Mouse (Mus musculus) lung, adult 2 months (tissue): Measurements from ENCODE around the gene Drc1. TPM values are rescaled to one million over a fixed set of nuclear protein-coding genes. Genes with fewer than 3 reads are reported as not detected.
A peak's percentile ranks its signal among the peaks of the same experiment; 100 is the strongest.

ENCODE experiments used
- DNase-seq: peaks from one replicate; pipeline ENCODE4 v3.0.0; 2022
- H3K4me1 ChIP-seq: fragments of 200-500 bp; 2 replicates; pipeline ENCODE4 v1.6.1; 2011; ENCODE audit warnings: low read length; ENCODE audit not compliant: control insufficient read depth, insufficient read depth
- H3K4me3 ChIP-seq: fragments of 200-500 bp; replicated peaks from 2 replicates; pipeline ENCODE3; 2011; ENCODE audit warnings: low read depth, mild to moderate bottlenecking, control low read depth, low read length; ENCODE audit errors: extremely low read depth
- CTCF ChIP-seq: fragments of 200-500 bp; IDR thresholded peaks from 2 replicates; pipeline ENCODE4 v1.5.1; 2011; ENCODE audit warnings: mild to moderate bottlenecking, low read length, control low read depth; ENCODE audit not compliant: insufficient read depth
- POLR2A ChIP-seq: fragments of 200-500 bp; IDR thresholded peaks from 2 replicates; pipeline ENCODE4 v1.6.1; 2011; ENCODE audit warnings: low read depth, mild to moderate bottlenecking, control low read depth, low read length, borderline replicate concordance; ENCODE audit errors: extremely low read depth
- WGBS: fragments of 180-500 bp; shearing (Covaris S2); methylation state at CpG from one replicate; pipeline ENCODE4 v1.1.7; 2018; 5-methylcytosine and 5-hydroxymethylcytosine counted together
- polyA plus RNA-seq: library from polyadenylated mRNA; depleted of rRNA; stranded (reverse); fragments of >200 nt; gene quantifications from 2 replicates; pipeline ENCODE4 v1.2.3, GENCODE M21; 2012

Drc1 gene
- polyA plus RNA-seq, 1 experiment, result 3.1 TPM

GRCm38 (mm10) chr5:30355559-30356159, 74.5 kb downstream of the Drc1 start:
- DNase-seq, result no peak
- TF ChIP-seq CTCF, result no peak
- TF ChIP-seq POLR2A, result no peak
- H3K4me1 ChIP-seq, result no peaks in the 10 kb centered on the region
- 56% methylated on average over 14 of the region's 14 CpGs for WGBS
- H3K4me3 ChIP-seq, result no peak overlapping the region

GRCm38 (mm10) chr5:30356647-30357046, 75.5 kb downstream of the Drc1 start:
- WGBS, result 47% methylated on average over 7 of the region's 7 CpGs
- DNase-seq, result no peak
- Histone ChIP-seq H3K4me1 (no peaks in the 10 kb centered on the region), H3K4me3 (no peak overlapping the region)
- TF ChIP-seq CTCF, result no peak
- TF ChIP-seq POLR2A, result no peak

- Histone ChIP-seq H3K4me1 (no peaks in the 10 kb centered on the region), H3K4me3 (no peak overlapping the region)
- TF ChIP-seq CTCF (no peak), POLR2A (no peak)
- WGBS, result 69% methylated on average over 10 of the region's 10 CpGs
- no peak for DNase-seq
Measured at GRCm38 (mm10) chr5:30358436-30359099, 77.4 kb downstream of the Drc1 start.

- WGBS, result 81% methylated on average over 8 of the region's 8 CpGs
- TF ChIP-seq POLR2A (no peak), CTCF (no peak)
- Histone ChIP-seq H3K4me1 (no peaks in the 10 kb centered on the region), H3K4me3 (no peak overlapping the region)
- DNase-seq, result no peak
Measured at GRCm38 (mm10) chr5:30367405-30367804, 86.2 kb downstream of the Drc1 start.

- WGBS, result 23% methylated on average over 5 of the region's 5 CpGs
- DNase-seq, result peak; percentile 39
- no peak for TF ChIP-seq CTCF
- no peaks in the 10 kb centered on the region for H3K4me1 ChIP-seq
- no peak overlapping the region for H3K4me3 ChIP-seq
Measured at GRCm38 (mm10) chr5:30369426-30369825, 88.2 kb downstream of the Drc1 start.

GRCm38 (mm10) chr5:30382876-30383275, 101.7 kb downstream of the Drc1 start:
- TF ChIP-seq POLR2A (no peak), CTCF (no peak)
- Histone ChIP-seq H3K4me1 (no peaks in the 10 kb centered on the region), H3K4me3 (no peak overlapping the region)
- no peak for DNase-seq
- 47% methylated on average over 7 of the region's 7 CpGs for WGBS

GRCm38 (mm10) chr5:30387726-30388125, 106.5 kb downstream of the Drc1 start:
- no peak for DNase-seq
- WGBS, result 75% methylated on average over 6 of the region's 6 CpGs

GRCm38 (mm10) chr5:30389836-30390235, 108.6 kb downstream of the Drc1 start:
- TF ChIP-seq POLR2A, result no peak
- no peak for TF ChIP-seq CTCF
- H3K4me1 ChIP-seq, result no peaks in the 10 kb centered on the region
- DNase-seq, result no peak
- 88% methylated on average over 5 of the region's 5 CpGs for WGBS
- H3K4me3 ChIP-seq, result no peak overlapping the region

More at GRCm38 (mm10) chr5:30387726-30388125, 106.5 kb downstream of the Drc1 start:
- TF ChIP-seq CTCF (no peak), POLR2A (no peak)
- Histone ChIP-seq H3K4me1 (no peaks in the 10 kb centered on the region), H3K4me3 (no peak overlapping the region)

- no peaks in the 10 kb centered on the region for H3K4me1 ChIP-seq
- H3K4me3 ChIP-seq, result no peak overlapping the region
- TF ChIP-seq CTCF, result peak; percentile 93
- TF ChIP-seq POLR2A, result no peak
- 26% methylated on average over 7 of the region's 7 CpGs for WGBS
- peak; percentile 64 for DNase-seq
Measured at GRCm38 (mm10) chr5:30391473-30391872, 110.3 kb downstream of the Drc1 start.

- Histone ChIP-seq H3K4me3 (no peak overlapping the region), H3K4me1 (no peaks in the 10 kb centered on the region)
- no peak for TF ChIP-seq CTCF
- TF ChIP-seq POLR2A, result no peak
- 82% methylated on average over 5 of the region's 5 CpGs for WGBS
- DNase-seq, result no peak
Measured at GRCm38 (mm10) chr5:30400521-30400920, 119.3 kb downstream of the Drc1 start.
